Mouse (Mus musculus) bone marrow macrophage, adult 2 months (primary cell): Measurements from ENCODE around the gene Inca1.

Source experiments
- CTCF ChIP-seq: IDR thresholded peaks from 2 replicates; pipeline ENCODE4 v1.5.1; 2012; ENCODE audit warnings: low read depth, mild to moderate bottlenecking, low read length, moderate library complexity
- POLR2A ChIP-seq: IDR thresholded peaks from 2 replicates; pipeline ENCODE4 v1.6.1; 2012; ENCODE audit warnings: mild to moderate bottlenecking, low read depth, low read length, borderline replicate concordance

- TF ChIP-seq CTCF (no peak), POLR2A (no peak)
Observed at GRCm38 (mm10) chr11:70657991-70658390, 42.0 kb downstream of the Inca1 start.
